Mouse (Mus musculus) gastrocnemius, adult 18-20 months (tissue): ENCODE data around the gene Bend3. TPM values are rescaled to one million over a fixed set of nuclear protein-coding genes. Genes with fewer than 3 reads are reported as not detected.
"Not testable (repeated sequence)": the region's sequence is repeated elsewhere in the genome, so short reads cannot be mapped to it uniquely, and the experiment has no call there.

Source experiments
- DNase-seq: peaks from one replicate; pipeline ENCODE4 v3.0.0; 2021; ENCODE audit warnings: low spot score
- total RNA-seq, 2 experiments: library from RNA; stranded (reverse); gene quantifications; 2 replicates each; pipeline ENCODE4 v1.2.3; 2021

Bend3 gene
- total RNA-seq, 2 experiments from 2014 or later = 3.3 to 3.8 TPM

GRCm38 (mm10) chr10:43480227-43480849, 1.7 kb downstream of the Bend3 start:
- no peak for DNase-seq

DNA sequence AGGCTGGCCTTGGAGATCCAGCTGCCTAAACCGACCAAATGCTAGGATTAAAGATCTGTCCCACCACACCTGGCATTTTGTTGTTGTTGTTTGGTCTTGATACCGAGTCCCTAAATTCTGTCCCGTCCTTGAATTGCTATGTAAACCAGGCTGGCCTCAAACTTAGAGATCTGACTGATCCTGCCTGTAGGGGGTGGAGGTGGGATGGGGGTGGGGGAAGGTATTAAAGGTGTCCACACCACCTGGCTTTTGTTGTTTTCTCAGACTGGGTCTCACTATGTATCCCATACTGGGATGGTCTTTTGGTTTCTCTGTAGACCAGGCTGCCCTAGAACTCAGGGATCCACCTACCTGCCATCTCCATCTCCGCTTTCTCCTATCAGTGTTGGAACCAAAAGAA, 2.5 kb downstream of the Bend3 start:
- DNase-seq = no peak

GRCm38 (mm10) chr10:43482021-43482420, 3.4 kb downstream of the Bend3 start:
- no peak for DNase-seq

DNA sequence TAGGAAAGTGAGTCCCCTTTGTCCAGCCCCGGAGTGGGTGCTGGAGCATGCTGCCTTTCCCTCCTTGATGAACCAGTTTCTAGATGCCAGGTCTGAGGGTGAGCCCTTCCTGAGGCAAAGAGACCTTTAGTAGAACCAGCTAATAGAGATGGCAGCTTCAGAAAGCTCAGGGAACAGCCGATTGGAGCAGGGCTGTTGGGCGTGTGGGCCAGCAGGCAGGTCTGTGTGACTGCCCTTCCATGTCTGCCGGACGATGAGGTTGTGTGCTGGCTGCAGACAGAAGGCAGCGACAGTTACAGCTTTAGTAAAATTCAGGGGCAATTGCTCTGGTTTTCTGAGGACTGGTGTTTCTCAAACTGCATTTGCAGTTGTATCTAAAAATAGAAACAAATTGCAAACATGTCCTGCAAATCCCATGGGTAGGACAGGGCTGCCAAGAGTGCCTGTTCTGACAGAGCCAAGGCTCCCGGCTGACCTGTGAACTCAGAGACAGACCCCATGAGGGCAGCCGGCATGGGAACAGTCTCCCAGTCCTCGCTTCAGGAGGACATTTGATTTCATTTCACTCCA, 4.9 kb downstream of the Bend3 start:
- DNase-seq = peak; percentile 63

DNA sequence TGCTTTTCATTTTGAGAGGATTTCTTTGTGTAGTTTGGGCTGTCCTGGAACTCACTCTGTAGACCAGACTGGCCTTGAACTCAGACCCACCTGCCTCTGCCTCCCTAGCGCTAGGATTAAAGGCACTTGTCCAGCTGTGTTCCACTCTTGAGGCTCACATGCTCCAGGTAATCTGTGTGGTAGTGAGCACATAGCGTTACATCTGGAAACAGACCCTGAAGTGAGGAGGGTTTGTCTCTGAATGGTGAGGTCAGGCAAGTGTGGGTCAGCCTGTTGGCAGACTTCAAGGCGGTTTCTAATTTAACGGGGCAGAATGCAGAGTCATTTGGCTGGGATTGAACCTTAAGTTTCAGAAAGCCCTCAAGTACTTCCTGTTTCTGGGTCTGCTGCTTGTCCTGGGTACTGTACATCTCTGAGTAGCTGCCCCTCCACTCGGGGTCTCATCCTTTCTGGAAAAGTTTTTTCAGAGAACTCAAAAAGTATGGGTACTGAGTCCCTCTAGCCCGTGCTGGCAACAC, 7.2 kb downstream of the Bend3 start:
- DNase-seq = no peak

GRCm38 (mm10) chr10:43487441-43488010, 8.9 kb downstream of the Bend3 start:
- no peak for DNase-seq

DNA sequence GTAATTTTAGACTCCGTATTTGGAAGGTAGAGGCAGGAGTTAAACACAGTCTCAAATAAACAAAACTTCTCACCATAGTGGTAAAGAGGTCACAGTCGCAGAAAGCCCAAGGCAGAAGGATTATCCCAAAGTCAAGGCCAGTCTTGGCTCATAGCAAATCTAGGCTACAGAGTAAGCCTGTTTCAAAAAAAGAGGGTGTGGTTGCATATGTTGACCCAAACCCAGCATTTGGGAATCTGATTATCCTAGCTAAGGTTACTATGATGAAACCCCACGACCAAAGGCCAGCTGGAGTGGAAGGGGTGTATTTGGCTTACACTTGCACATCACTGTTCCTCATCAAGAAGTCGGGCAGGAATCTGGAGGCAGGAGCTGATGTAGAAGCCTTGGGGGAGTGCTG, 9.6 kb downstream of the Bend3 start:
- DNase-seq = no peak

- DNase-seq = no peak
Measured at GRCm38 (mm10) chr10:43489139-43489538, 10.5 kb downstream of the Bend3 start.

DNA sequence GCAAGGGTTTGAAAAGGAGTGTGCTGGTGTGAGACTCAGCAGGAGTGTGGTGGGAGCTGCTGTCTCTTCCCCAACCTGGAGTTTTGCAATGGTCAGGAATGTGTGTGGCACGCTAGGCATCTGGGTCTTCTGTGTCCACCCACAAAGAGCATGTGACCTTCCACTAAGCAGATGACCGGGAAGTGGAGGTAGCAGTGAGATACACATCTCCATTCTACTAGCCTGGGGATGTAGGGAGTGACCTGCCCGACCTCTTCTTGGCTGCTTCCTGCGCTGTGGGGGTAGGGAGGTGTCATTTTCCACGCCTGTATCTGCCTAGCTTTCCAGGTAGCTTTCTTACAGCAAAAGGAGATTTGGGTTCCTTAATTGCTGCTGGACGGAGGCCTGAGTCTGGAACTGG, 10.9 kb downstream of the Bend3 start:
- no peak for DNase-seq

DNA sequence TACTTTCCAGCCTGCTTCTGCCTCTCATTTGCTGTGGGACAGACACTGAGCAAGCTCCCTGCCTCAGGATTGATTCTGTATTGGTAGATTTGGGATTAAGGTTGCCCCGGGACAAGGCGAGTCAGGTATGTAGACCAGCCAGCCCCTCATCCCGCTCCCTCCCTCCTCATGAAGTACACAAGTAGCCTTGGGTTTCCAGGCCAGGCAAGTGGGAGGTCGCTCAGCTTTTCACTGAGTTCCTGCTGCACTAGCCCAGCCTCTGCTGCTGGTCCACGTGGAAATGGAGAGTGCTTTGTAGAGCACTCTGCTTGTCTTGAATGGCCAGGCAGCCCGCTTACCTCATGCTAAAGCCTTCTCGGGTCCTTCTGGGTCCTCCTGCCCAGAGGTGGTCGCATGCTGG, 11.4 kb downstream of the Bend3 start:
- DNase-seq = no peak

DNA sequence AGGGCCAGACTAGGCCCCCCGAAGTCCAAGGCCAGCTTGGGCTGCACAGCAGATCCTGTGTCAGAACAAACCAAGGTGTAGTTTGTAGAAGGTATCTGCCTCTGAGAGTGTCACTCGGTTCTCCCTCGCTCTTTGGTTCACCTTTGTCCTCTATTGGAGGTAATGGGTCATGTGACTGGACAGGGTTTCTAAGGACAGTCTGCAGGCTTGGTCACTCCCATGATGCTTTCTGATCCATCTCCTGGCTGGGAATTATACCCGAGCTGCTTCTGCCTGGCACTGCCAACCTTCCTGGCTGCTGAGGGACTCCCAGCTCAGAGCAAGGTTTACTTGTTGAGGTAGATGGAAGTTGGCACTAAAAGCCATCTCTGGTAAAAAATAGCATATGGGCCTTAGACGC, 12.2 kb downstream of the Bend3 start:
- DNase-seq = no peak

GRCm38 (mm10) chr10:43502599-43502998, 24.0 kb downstream of the Bend3 start:
- DNase-seq = no peak

GRCm38 (mm10) chr10:43504291-43504690, 25.7 kb downstream of the Bend3 start:
- no peak for DNase-seq

DNA sequence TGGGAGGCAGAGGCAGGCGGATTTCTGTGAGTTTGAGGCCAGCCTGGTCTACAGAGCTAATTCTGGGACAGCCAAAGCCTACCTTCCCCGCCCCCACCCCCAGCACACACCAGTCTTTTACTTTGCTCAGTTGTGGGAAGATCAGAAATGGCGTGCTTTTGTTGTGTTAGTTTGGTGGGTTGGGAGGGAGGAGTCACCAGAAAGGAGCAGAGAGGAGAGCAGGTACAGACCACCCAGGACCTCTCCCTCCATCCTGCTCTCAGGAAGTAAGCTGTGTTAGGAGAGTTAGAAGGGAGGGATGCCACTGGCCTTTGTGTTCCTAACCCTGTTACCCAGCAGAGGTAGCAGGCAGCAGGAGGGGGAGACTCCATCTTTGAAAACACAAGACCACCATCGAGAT, 28.4 kb downstream of the Bend3 start:
- DNase-seq = no peak

DNA sequence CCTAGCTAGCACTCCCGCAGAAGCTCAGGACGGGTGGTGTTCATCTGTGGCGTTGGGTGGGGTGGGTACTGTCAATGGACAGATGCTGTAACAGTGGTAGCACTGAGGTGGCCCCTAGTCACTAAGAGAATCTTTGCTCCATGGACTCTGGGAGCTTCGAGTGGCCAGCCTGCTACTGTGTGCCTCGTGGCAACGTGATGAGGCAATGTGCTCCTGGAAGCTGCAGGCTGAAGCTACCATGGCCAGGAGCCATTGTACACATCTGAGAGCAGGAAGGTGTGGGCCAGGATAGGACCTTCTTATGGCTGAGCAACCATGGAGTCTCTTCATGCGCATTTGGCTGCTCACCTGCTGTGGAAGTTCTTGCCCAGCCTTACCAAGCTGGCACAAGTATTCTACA, 30.6 kb downstream of the Bend3 start:
- no peak for DNase-seq

DNA sequence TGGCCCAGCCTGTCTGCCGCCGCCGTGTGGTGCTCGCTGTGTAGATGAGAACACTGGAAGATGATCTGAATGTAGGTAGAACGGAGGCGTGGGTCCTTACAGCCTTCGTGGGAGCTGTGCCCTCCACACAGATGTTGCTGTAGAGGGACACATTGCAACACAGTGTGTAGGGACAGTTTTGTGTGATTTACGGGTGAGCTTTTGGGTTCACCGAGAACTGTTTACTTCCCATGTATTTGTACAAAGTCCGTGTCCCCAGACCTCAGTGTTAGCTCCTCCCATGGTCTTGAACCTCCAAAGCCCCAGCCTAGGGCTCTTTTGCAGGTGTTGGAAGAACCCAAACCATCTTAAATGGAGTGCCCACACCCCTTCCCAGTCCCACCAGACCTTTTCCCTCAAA, 34.3 kb downstream of the Bend3 start:
- no peak for DNase-seq

DNA sequence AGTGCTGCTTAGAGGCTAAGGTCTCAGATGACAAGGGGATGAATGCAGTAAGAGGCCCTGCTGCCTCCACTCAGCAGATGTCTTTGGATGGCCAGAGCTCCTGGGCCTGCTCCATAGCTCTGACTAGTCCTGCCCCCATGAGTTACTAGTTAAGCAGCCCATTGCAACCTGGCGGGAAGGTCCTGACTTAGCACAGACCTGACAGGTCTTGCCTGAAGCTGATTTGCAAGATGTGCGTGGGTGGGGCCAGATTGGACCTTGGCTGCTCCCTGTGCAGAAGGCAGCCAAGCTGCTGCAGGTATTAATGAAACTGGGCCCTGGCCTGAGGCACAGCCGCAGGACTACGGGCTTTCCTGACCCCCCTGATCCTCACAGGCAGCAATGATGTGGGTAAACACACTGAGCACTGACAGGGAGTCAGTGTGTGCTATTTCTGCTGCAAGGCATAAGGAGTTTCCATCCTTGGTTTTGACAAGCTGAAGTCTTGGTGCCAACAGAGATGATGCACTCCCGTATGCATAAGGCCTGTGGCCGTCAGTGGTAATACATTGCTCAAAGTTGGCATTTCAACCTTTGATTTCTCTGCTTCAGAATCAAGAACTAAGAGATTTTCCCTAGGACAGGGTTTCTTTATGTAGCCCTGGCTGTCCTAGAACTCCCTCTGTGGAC, 38.5 kb downstream of the Bend3 start:
- DNase-seq = no peak

GRCm38 (mm10) chr10:43517836-43518235, 39.2 kb downstream of the Bend3 start:
- peak; percentile 17 for DNase-seq

DNA sequence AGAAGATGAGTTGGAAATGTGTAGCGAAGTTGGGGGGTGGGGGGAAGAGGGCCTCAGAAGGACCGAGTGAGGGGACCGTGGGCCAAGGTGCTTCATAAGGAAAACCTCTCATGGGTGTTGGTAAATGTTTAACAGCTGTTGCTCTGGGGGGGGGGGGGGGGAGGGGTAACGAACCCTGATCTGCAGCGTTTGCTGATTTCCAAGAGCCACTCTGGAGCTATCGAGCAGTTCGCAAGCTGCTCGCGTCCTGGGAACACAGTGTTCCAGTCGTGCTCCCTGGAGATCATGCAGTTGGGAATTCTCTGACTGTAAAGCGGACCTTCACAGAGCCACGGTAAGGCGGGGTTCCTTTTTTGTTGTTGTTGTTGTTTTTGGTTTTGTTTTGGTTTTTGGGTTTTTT, 39.7 kb downstream of the Bend3 start:
- DNase-seq = peak; percentile 53

DNA sequence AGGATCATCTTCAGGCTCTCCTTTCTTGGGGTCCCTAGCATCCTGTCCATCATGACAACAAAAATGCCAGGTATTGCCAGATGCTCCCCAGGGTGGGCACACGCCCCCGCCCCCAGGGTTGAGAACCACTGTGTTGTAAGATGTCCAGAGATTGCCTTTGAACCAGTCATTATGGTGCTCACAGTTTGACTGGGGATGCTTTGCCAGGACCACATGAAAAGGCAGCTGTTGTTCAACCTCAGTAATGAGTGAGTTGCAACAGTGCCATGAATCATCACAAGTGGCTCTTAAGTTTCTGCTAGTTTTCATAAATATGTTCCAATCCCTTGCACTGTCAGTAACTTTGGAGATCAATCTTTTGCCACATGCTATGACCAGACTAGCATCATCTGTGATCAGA, 41.3 kb downstream of the Bend3 start:
- DNase-seq = no peak

- DNase-seq = not testable (repeated sequence)
Measured at GRCm38 (mm10) chr10:43523931-43524330, 45.3 kb downstream of the Bend3 start, which contains the start of gene Gm9803. Gm9803 (plus strand) TSS chr10:43524084.
